Mouse (Mus musculus): ENCODE measurements at regions not wholly inside any gene's neighbourhood (a gene's known extent, or its start where the extent isn't known, plus 50 kb on each side); places are given as distances from the start of the nearest gene placed in this dataset.

- Histone ChIP-seq H3K4me1 (ENCODE audit: insufficient read depth) (no peaks in the 10 kb centered on the region), H3K9ac (replicated peaks) (no peak overlapping the region), H3K36me3 (replicated peaks; ENCODE audit: insufficient read depth, low read length) (no peaks in the 10 kb centered on the region), H3K27ac (ENCODE audit: low read depth) (no peak overlapping the region), H3K9me3 (ENCODE audit: low read length) (no peaks in the 10 kb centered on the region), H3K27me3 (ENCODE audit: insufficient read depth, low read length) (no peaks in the 10 kb centered on the region), H3K4me3 (ENCODE audit: low read depth, low read length) (no peak overlapping the region), H3K4me2 (ENCODE audit: low read depth, low read length) (no peak overlapping the region)
- no peak for TF ChIP-seq CTCF (IDR thresholded peaks at IDR 0.05; ENCODE audit: low read depth)
- TF ChIP-seq EP300 (IDR thresholded peaks at IDR 0.05; ENCODE audit: low read depth): no peak
- no peak for ATAC-seq
- no peak for DNase-seq
- 59% methylated on average over 1 of the region's 1 CpGs for WGBS (ENCODE audit: insufficient replicate concordance)
Observed at GRCm38 (mm10) chr3:119503471-119503972, 280.7 kb downstream of the Ptbp2 start.

GRCm38 (mm10) chr3:119498711-119499110 is 285.6 kb downstream of the Ptbp2 start:
- H3K4me2 ChIP-seq (ENCODE audit: low read depth, low read length): no peak overlapping the region
- H3K27ac ChIP-seq (ENCODE audit: low read depth): no peak overlapping the region
- TF ChIP-seq EP300 (IDR thresholded peaks at IDR 0.05; ENCODE audit: low read depth) (no peak), CTCF (IDR thresholded peaks at IDR 0.05; ENCODE audit: low read depth) (no peak)
- no peak for ATAC-seq
- H3K9me3 ChIP-seq (ENCODE audit: low read length): no peaks in the 10 kb centered on the region
- DNase-seq: no peak
- no peaks in the 10 kb centered on the region for H3K36me3 ChIP-seq (replicated peaks; ENCODE audit: insufficient read depth, low read length)
- WGBS (ENCODE audit: insufficient replicate concordance): 45% methylated on average over 20 of the region's 20 CpGs
- no peaks in the 10 kb centered on the region for H3K27me3 ChIP-seq (ENCODE audit: insufficient read depth, low read length)
- H3K4me3 ChIP-seq (ENCODE audit: low read depth, low read length): no peak overlapping the region
- H3K9ac ChIP-seq (replicated peaks): no peak overlapping the region
- H3K4me1 ChIP-seq (ENCODE audit: insufficient read depth): no peaks in the 10 kb centered on the region

DNA sequence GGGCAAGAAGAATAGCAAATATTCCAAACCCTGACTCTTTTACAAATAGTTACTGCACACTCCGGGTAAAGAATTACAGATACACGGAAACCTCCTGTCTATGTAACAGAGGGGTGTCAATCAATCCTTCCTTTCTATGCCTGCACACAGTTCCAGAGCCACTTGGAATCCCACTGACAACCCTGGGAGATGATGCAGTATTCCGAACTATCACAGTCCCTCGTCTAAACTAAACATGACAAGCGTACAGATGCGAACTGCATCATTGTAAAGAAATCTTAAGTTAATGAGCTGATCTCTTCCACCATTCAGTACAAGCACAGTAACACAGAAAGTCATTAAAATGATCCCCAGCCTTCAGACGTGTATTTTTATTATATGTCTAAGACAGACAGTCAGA is 286.4 kb downstream of the Ptbp2 start:
- no peak for DNase-seq
- Histone ChIP-seq H3K4me2 (ENCODE audit: low read depth, low read length) (no peak overlapping the region), H3K4me3 (ENCODE audit: low read depth, low read length) (no peak overlapping the region), H3K36me3 (replicated peaks; ENCODE audit: insufficient read depth, low read length) (no peaks in the 10 kb centered on the region), H3K27ac (ENCODE audit: low read depth) (no peak overlapping the region), H3K9ac (replicated peaks) (no peak overlapping the region), H3K9me3 (ENCODE audit: low read length) (no peaks in the 10 kb centered on the region), H3K4me1 (ENCODE audit: insufficient read depth) (no peaks in the 10 kb centered on the region), H3K27me3 (ENCODE audit: insufficient read depth, low read length) (no peaks in the 10 kb centered on the region)
- ATAC-seq: no peak
- TF ChIP-seq CTCF (IDR thresholded peaks at IDR 0.05; ENCODE audit: low read depth) (no peak), EP300 (IDR thresholded peaks at IDR 0.05; ENCODE audit: low read depth) (no peak)
- 56% methylated on average over 7 of the region's 7 CpGs for WGBS (ENCODE audit: insufficient replicate concordance)

DNA sequence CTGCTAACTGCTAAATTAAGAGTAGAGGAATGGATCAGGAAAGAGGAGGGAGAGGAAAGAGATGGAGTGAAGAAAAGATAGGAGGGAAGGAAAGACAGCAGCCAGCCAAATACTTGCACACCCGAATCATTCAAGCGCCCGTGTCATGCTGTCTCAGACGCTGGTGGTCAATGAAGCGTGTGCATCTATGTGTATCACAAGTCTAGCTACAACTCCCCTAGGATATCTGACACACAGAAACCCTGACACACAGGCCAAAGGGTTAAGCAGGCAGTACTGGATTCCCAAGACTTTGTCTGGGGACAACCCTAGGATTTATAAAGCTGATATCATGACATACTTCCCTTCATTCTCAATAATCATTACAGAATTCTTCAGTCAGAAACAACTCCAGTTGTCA is 289.7 kb downstream of the Ptbp2 start:
- 91% methylated on average over 5 of the region's 5 CpGs for WGBS (ENCODE audit: insufficient replicate concordance)
- H3K9ac ChIP-seq (replicated peaks): no peak overlapping the region
- ATAC-seq (no peak), DNase-seq (no peak)
- H3K4me3 ChIP-seq (ENCODE audit: low read depth, low read length): no peak overlapping the region
- no peaks in the 10 kb centered on the region for H3K36me3 ChIP-seq (replicated peaks; ENCODE audit: insufficient read depth, low read length)
- H3K27ac ChIP-seq (ENCODE audit: low read depth): no peak overlapping the region
- H3K4me1 ChIP-seq (ENCODE audit: insufficient read depth): no peaks in the 10 kb centered on the region
- no peak for TF ChIP-seq EP300 (IDR thresholded peaks at IDR 0.05; ENCODE audit: low read depth)
- no peak for TF ChIP-seq CTCF (IDR thresholded peaks at IDR 0.05; ENCODE audit: low read depth)
- no peak overlapping the region for H3K4me2 ChIP-seq (ENCODE audit: low read depth, low read length)
- H3K9me3 ChIP-seq (ENCODE audit: low read length): no peaks in the 10 kb centered on the region
- H3K27me3 ChIP-seq (ENCODE audit: insufficient read depth, low read length): no peaks in the 10 kb centered on the region

GRCm38 (mm10) chr3:119492627-119493026 is 291.6 kb downstream of the Ptbp2 start:
- DNase-seq (no peak), ATAC-seq (no peak)
- Histone ChIP-seq H3K36me3 (replicated peaks; ENCODE audit: insufficient read depth, low read length) (no peaks in the 10 kb centered on the region), H3K9me3 (ENCODE audit: low read length) (no peaks in the 10 kb centered on the region), H3K9ac (replicated peaks) (no peak overlapping the region), H3K4me3 (ENCODE audit: low read depth, low read length) (no peak overlapping the region), H3K27ac (ENCODE audit: low read depth) (no peak overlapping the region), H3K27me3 (ENCODE audit: insufficient read depth, low read length) (no peaks in the 10 kb centered on the region), H3K4me2 (ENCODE audit: low read depth, low read length) (no peak overlapping the region), H3K4me1 (ENCODE audit: insufficient read depth) (no peaks in the 10 kb centered on the region)
- TF ChIP-seq CTCF (IDR thresholded peaks at IDR 0.05; ENCODE audit: low read depth): no peak
- TF ChIP-seq EP300 (IDR thresholded peaks at IDR 0.05; ENCODE audit: low read depth): no peak
- 50% methylated on average over 1 of the region's 1 CpGs for WGBS (ENCODE audit: insufficient replicate concordance)

DNA sequence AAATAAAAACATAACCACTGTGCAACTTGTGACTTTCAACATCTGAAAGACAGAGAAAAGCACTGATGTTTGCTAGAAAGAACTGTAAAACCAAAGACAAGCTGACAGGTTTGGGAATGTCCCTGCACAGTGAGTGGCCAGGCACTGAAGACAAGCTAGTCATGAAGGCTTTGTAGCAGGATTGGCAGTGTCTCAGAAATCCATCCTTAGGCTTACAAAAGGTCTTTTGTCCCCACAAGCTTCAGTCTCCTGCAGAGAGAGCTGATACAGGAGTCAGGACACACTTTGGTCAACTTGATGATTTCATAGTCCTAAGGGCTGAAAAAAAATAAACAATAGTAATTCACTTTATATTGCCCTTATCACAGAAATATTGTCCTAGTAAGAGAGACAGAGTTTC is 294.9 kb downstream of the Ptbp2 start:
- Histone ChIP-seq H3K4me2 (ENCODE audit: low read depth, low read length) (no peak overlapping the region), H3K9ac (replicated peaks) (no peak overlapping the region), H3K27ac (ENCODE audit: low read depth) (no peak overlapping the region), H3K4me3 (ENCODE audit: low read depth, low read length) (no peak overlapping the region), H3K9me3 (ENCODE audit: low read length) (no peaks in the 10 kb centered on the region), H3K36me3 (replicated peaks; ENCODE audit: insufficient read depth, low read length) (no peaks in the 10 kb centered on the region), H3K27me3 (ENCODE audit: insufficient read depth, low read length) (no peaks in the 10 kb centered on the region), H3K4me1 (ENCODE audit: insufficient read depth) (no peaks in the 10 kb centered on the region)
- no peak for ATAC-seq
- no peak for TF ChIP-seq CTCF (IDR thresholded peaks at IDR 0.05; ENCODE audit: low read depth)
- TF ChIP-seq EP300 (IDR thresholded peaks at IDR 0.05; ENCODE audit: low read depth): no peak
- DNase-seq: no peak

Measured in liver, postnatal 0 days (tissue).